Mouse (Mus musculus): ENCODE results near the gene Cald1.

Gene Cald1

GRCm38 (mm10) chr6:34668739-34669254 lies 70.5 kb downstream of the Cald1 start:
- no peak for DNase-seq (ENCODE audit: low spot score)

- no peak for DNase-seq (ENCODE audit: low spot score)
These were observed 73.1 kb downstream of the Cald1 start for GRCm38 (mm10) chr6:34671355-34671754.

- no peak for DNase-seq (ENCODE audit: low spot score)
These were observed 76.1 kb downstream of the Cald1 start for GRCm38 (mm10) chr6:34674416-34674815.

- DNase-seq (ENCODE audit: low spot score): no peak
These were observed 76.6 kb downstream of the Cald1 start for GRCm38 (mm10) chr6:34674897-34675296.

GRCm38 (mm10) chr6:34682126-34682525 lies 83.8 kb downstream of the Cald1 start:
- no peak for DNase-seq (ENCODE audit: low spot score)

GRCm38 (mm10) chr6:34684886-34685285 lies 86.6 kb downstream of the Cald1 start:
- DNase-seq (ENCODE audit: low spot score): no peak

GRCm38 (mm10) chr6:34688971-34689370 lies 90.7 kb downstream of the Cald1 start:
- no peak for DNase-seq (ENCODE audit: low spot score)

GRCm38 (mm10) chr6:34691416-34691815 lies 93.1 kb downstream of the Cald1 start:
- no peak for DNase-seq (ENCODE audit: low spot score)

GRCm38 (mm10) chr6:34694096-34694495 lies 95.8 kb downstream of the Cald1 start:
- DNase-seq (ENCODE audit: low spot score): no peak

GRCm38 (mm10) chr6:34703421-34704120 lies 105.3 kb downstream of the Cald1 start:
- no peak for DNase-seq (ENCODE audit: low spot score)

GRCm38 (mm10) chr6:34707521-34707920 lies 109.2 kb downstream of the Cald1 start:
- DNase-seq (ENCODE audit: low spot score): no peak

GRCm38 (mm10) chr6:34708650-34709265 lies 110.5 kb downstream of the Cald1 start:
- no peak for DNase-seq (ENCODE audit: low spot score)

GRCm38 (mm10) chr6:34709289-34709688 lies 111.0 kb downstream of the Cald1 start:
- DNase-seq (ENCODE audit: low spot score): no peak

- DNase-seq (ENCODE audit: low spot score): no peak
These were observed 111.8 kb downstream of the Cald1 start for GRCm38 (mm10) chr6:34709946-34710682.

GRCm38 (mm10) chr6:34710848-34711247 lies 112.5 kb downstream of the Cald1 start:
- no peak for DNase-seq (ENCODE audit: low spot score)

- no peak for DNase-seq (ENCODE audit: low spot score)
These were observed 113.3 kb downstream of the Cald1 start for GRCm38 (mm10) chr6:34711620-34712019.

GRCm38 (mm10) chr6:34713169-34713568 lies 114.9 kb downstream of the Cald1 start:
- DNase-seq (ENCODE audit: low spot score): no peak

- no peak for DNase-seq (ENCODE audit: low spot score)
These were observed 115.5 kb downstream of the Cald1 start for GRCm38 (mm10) chr6:34713777-34714176.

- DNase-seq (ENCODE audit: low spot score): no peak
These were observed 116.3 kb downstream of the Cald1 start for GRCm38 (mm10) chr6:34714612-34715011.

GRCm38 (mm10) chr6:34716206-34716887 lies 118.0 kb downstream of the Cald1 start:
- DNase-seq (ENCODE audit: low spot score): no peak

GRCm38 (mm10) chr6:34716888-34717635 lies 118.8 kb downstream of the Cald1 start:
- no peak for DNase-seq (ENCODE audit: low spot score)

- DNase-seq (ENCODE audit: low spot score): no peak
These were observed 119.4 kb downstream of the Cald1 start for GRCm38 (mm10) chr6:34717651-34718050.

All from T-cell, adult 2 months (primary cell).